Mouse (Mus musculus): ENCODE data around the gene Zdhhc22. TPM values are rescaled to one million over a fixed set of nuclear protein-coding genes. Genes with fewer than 3 reads are reported as not detected.

The Zdhhc22 gene
- polyA plus RNA-seq, 1 experiment from 2014 or later: not detected

- Histone ChIP-seq H3K36me3 (replicated peaks; ENCODE audit: insufficient read depth, low read length) (no peaks in the 10 kb centered on the region), H3K4me3 (ENCODE audit: low read depth, low read length) (no peak overlapping the region), H3K27me3 (ENCODE audit: insufficient read depth, low read length) (no peaks in the 10 kb centered on the region), H3K27ac (ENCODE audit: low read depth) (no peak overlapping the region), H3K4me2 (ENCODE audit: low read depth, low read length) (no peak overlapping the region), H3K9me3 (ENCODE audit: low read length) (no peaks in the 10 kb centered on the region), H3K4me1 (ENCODE audit: insufficient read depth) (no peaks in the 10 kb centered on the region), H3K9ac (replicated peaks) (no peak overlapping the region)
- 57% methylated on average over 9 of the region's 9 CpGs for WGBS (ENCODE audit: insufficient replicate concordance)
- no peak for TF ChIP-seq EP300 (IDR thresholded peaks at IDR 0.05; ENCODE audit: low read depth)
- TF ChIP-seq CTCF (IDR thresholded peaks at IDR 0.05; ENCODE audit: low read depth): no peak
- DNase-seq: no peak
- no peak for ATAC-seq
Measured at GRCm38 (mm10) chr12:86938571-86938970, 51.7 kb downstream of the Zdhhc22 start.

GRCm38 (mm10) chr12:86936587-86937343 is 53.5 kb downstream of the Zdhhc22 start:
- ATAC-seq (no peak), DNase-seq (no peak)
- H3K27ac ChIP-seq (ENCODE audit: low read depth): no peak overlapping the region
- H3K4me2 ChIP-seq (ENCODE audit: low read depth, low read length): no peak overlapping the region
- H3K27me3 ChIP-seq (ENCODE audit: insufficient read depth, low read length): no peaks in the 10 kb centered on the region
- H3K4me3 ChIP-seq (ENCODE audit: low read depth, low read length): no peak overlapping the region
- no peaks in the 10 kb centered on the region for H3K9me3 ChIP-seq (ENCODE audit: low read length)
- H3K36me3 ChIP-seq (replicated peaks; ENCODE audit: insufficient read depth, low read length): no peaks in the 10 kb centered on the region
- TF ChIP-seq CTCF (IDR thresholded peaks at IDR 0.05; ENCODE audit: low read depth) (no peak), EP300 (IDR thresholded peaks at IDR 0.05; ENCODE audit: low read depth) (no peak)
- 60% methylated on average over 11 of the region's 11 CpGs for WGBS (ENCODE audit: insufficient replicate concordance)
- H3K4me1 ChIP-seq (ENCODE audit: insufficient read depth): no peaks in the 10 kb centered on the region
- H3K9ac ChIP-seq (replicated peaks): no peak overlapping the region

GRCm38 (mm10) chr12:86935692-86936282 is 54.4 kb downstream of the Zdhhc22 start:
- WGBS (ENCODE audit: insufficient replicate concordance): 77% methylated on average over 8 of the region's 8 CpGs
- TF ChIP-seq EP300 (IDR thresholded peaks at IDR 0.05; ENCODE audit: low read depth): no peak
- no peak for TF ChIP-seq CTCF (IDR thresholded peaks at IDR 0.05; ENCODE audit: low read depth)

GRCm38 (mm10) chr12:86934748-86935147 is 55.5 kb downstream of the Zdhhc22 start:
- H3K27me3 ChIP-seq (ENCODE audit: insufficient read depth, low read length): no peaks in the 10 kb centered on the region
- TF ChIP-seq CTCF (IDR thresholded peaks at IDR 0.05; ENCODE audit: low read depth) (no peak), EP300 (IDR thresholded peaks at IDR 0.05; ENCODE audit: low read depth) (no peak)
- ATAC-seq (no peak), DNase-seq (no peak)
- no peaks in the 10 kb centered on the region for H3K9me3 ChIP-seq (ENCODE audit: low read length)
- H3K9ac ChIP-seq (replicated peaks): no peak overlapping the region
- no peaks in the 10 kb centered on the region for H3K36me3 ChIP-seq (replicated peaks; ENCODE audit: insufficient read depth, low read length)
- no peak overlapping the region for H3K4me2 ChIP-seq (ENCODE audit: low read depth, low read length)
- H3K4me3 ChIP-seq (ENCODE audit: low read depth, low read length): no peak overlapping the region
- WGBS (ENCODE audit: insufficient replicate concordance): 21% methylated on average over 1 of the region's 1 CpGs
- H3K27ac ChIP-seq (ENCODE audit: low read depth): no peak overlapping the region
- H3K4me1 ChIP-seq (ENCODE audit: insufficient read depth): no peaks in the 10 kb centered on the region

More at GRCm38 (mm10) chr12:86935692-86936282, 54.4 kb downstream of the Zdhhc22 start:
- DNase-seq (no peak), ATAC-seq (no peak)
- Histone ChIP-seq H3K27ac (ENCODE audit: low read depth) (no peak overlapping the region), H3K36me3 (replicated peaks; ENCODE audit: insufficient read depth, low read length) (no peaks in the 10 kb centered on the region), H3K4me1 (ENCODE audit: insufficient read depth) (no peaks in the 10 kb centered on the region), H3K9me3 (ENCODE audit: low read length) (no peaks in the 10 kb centered on the region), H3K4me3 (ENCODE audit: low read depth, low read length) (no peak overlapping the region), H3K9ac (replicated peaks) (no peak overlapping the region), H3K4me2 (ENCODE audit: low read depth, low read length) (no peak overlapping the region), H3K27me3 (ENCODE audit: insufficient read depth, low read length) (no peaks in the 10 kb centered on the region)

- Histone ChIP-seq H3K4me2 (ENCODE audit: low read depth, low read length) (no peak overlapping the region), H3K27me3 (ENCODE audit: insufficient read depth, low read length) (no peaks in the 10 kb centered on the region), H3K36me3 (replicated peaks; ENCODE audit: insufficient read depth, low read length) (no peaks in the 10 kb centered on the region), H3K9me3 (ENCODE audit: low read length) (peaks cover 6% of the 10 kb centered on the region; the same call in 1 of the 2 replicates), H3K4me3 (ENCODE audit: low read depth, low read length) (no peak overlapping the region), H3K27ac (ENCODE audit: low read depth) (no peak overlapping the region), H3K4me1 (ENCODE audit: insufficient read depth) (no peaks in the 10 kb centered on the region), H3K9ac (replicated peaks) (no peak overlapping the region)
- no peak for DNase-seq
- ATAC-seq: no peak
- WGBS (ENCODE audit: insufficient replicate concordance): 59% methylated on average over 6 of the region's 6 CpGs
- no peak for TF ChIP-seq EP300 (IDR thresholded peaks at IDR 0.05; ENCODE audit: low read depth)
- no peak for TF ChIP-seq CTCF (IDR thresholded peaks at IDR 0.05; ENCODE audit: low read depth)
Measured at GRCm38 (mm10) chr12:86932575-86932952, 57.7 kb downstream of the Zdhhc22 start.

- no peak for ATAC-seq
- DNase-seq: no peak
- no peak overlapping the region for H3K4me3 ChIP-seq (ENCODE audit: low read depth, low read length)
- H3K9me3 ChIP-seq (ENCODE audit: low read length): peaks cover 6% of the 10 kb centered on the region; the same call in 1 of the 2 replicates
- no peaks in the 10 kb centered on the region for H3K27me3 ChIP-seq (ENCODE audit: insufficient read depth, low read length)
- H3K36me3 ChIP-seq (replicated peaks; ENCODE audit: insufficient read depth, low read length): no peaks in the 10 kb centered on the region
- TF ChIP-seq CTCF (IDR thresholded peaks at IDR 0.05; ENCODE audit: low read depth): no peak
- peak; percentile 51 for TF ChIP-seq EP300 (IDR thresholded peaks at IDR 0.05; ENCODE audit: low read depth)
- WGBS (ENCODE audit: insufficient replicate concordance): 39% methylated on average over 7 of the region's 7 CpGs
- no peak overlapping the region for H3K9ac ChIP-seq (replicated peaks)
- no peaks in the 10 kb centered on the region for H3K4me1 ChIP-seq (ENCODE audit: insufficient read depth)
- no peak overlapping the region for H3K4me2 ChIP-seq (ENCODE audit: low read depth, low read length)
- H3K27ac ChIP-seq (ENCODE audit: low read depth): no peak overlapping the region
Measured at GRCm38 (mm10) chr12:86931919-86932574, 58.2 kb downstream of the Zdhhc22 start.
